Mouse (Mus musculus): ENCODE results near the gene Ftl1-ps1.

DNA sequence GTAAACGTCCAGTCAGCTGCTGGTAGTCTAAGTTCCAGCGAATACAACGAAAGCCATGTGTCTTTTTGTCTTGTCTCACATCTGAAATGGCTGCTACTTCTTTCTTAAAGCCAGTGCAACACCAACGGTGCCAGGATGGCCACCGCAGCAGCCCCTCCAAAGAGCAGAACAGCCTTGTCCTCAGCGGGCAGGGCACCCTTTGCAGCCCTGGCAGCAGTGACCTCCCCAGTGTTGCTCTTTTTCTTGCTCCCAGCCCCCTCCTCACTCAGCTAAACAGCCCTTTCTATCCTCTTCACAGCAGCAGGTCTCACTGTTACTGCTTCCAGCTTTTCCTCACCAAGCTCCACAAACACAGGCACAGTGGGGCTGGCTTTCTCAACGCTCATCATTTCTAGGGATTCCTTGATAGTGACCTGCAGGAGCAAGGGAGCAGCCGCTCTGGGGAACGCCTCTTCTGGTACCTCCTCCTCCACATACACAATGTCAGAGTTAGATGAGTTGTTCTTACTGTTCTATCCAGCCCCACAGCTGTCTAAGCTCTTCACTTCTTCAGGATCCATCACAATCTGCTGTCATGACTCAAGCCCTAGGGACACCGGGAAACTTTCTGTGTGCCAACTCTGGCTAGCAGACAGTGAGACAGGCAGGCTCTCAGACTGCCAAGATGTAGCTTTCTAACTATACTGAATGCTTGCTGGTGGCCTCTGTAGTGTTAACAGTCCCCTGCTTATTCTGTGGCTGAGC, 17.8 kb upstream of the Ftl1-ps1 start:
- no peak for TF ChIP-seq TAL1 (IDR thresholded peaks at IDR 0.05; ENCODE audit: low read length)
- no peak for TF ChIP-seq GATA1 (IDR thresholded peaks at IDR 0.05; ENCODE audit: low read length)
